Mouse (Mus musculus): ENCODE results near the gene Adamts7. TPM values are rescaled to one million over a fixed set of nuclear protein-coding genes. Genes with fewer than 3 reads are reported as not detected.

Adamts7 gene
- total RNA-seq, 2 experiments from 2014 or later, result 1.0 to 1.5 TPM

DNA sequence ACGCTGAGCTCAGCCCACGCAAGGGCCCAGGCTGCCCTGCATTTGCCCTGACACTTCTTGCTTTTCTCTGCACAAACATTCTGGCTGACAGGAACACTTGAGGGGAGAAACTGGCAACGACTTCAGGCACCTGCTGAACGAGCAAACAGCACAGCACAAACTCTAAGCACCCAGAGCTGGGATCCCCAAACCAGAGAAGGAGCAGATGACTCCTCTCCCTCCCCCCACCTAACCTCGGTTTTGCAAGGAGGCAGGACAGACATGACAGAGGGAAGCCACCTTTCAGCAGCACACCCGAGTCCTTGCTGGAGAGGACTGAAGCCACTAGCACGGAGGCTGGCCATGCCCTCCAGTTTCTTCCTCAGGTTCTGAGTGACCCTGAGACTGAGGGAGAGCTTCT lies 84.4 kb downstream of the Adamts7 start:
- intact Hi-C loops (cut with DNase I), result no loop called here
- DNase-seq (ENCODE audit: low spot score in 2 of 2), result no peak

DNA sequence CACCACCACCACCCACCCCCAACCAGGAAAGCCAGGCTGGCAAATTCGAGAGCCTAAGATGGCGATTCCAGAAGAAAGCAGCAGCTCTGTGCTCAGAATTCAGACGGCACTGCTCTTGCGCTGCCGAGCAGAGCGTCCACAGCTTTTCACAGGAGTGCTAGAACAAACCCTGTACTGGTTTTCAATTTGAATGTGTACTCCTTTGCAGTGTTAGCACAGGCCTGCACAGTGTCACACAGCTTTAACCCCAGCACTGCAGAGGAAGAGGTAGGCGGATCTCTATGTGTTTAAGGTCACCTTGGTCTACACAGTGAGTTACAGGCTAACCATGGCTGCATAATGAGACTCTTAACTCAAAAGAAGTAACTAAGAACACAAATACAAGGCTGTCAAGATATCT lies 85.5 kb downstream of the Adamts7 start:
- intact Hi-C loops (cut with DNase I), result no loop called here
- DNase-seq (ENCODE audit: low spot score in 2 of 2), result no peak

DNA sequence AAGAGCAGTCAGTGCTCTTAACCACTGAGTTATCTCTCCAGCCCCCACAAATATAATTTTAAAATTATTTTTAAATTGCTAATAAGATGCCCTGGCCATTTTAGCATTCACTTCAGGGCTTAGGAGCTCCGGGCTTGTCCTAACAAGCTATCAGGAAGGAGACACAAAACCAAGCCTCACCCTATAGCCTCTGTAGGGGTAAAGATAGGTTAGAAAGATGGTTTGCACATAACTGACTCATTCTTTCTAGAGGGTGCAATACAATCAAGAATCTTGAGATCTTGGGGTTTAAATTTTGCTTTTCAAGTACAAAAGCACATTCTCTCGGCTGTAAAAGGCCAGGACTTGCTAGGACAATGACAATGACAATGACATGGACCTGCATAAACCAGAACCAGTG lies 86.2 kb downstream of the Adamts7 start:
- intact Hi-C loops (cut with DNase I), result no loop called here
- DNase-seq (ENCODE audit: low spot score in 2 of 2), result no peak

DNA sequence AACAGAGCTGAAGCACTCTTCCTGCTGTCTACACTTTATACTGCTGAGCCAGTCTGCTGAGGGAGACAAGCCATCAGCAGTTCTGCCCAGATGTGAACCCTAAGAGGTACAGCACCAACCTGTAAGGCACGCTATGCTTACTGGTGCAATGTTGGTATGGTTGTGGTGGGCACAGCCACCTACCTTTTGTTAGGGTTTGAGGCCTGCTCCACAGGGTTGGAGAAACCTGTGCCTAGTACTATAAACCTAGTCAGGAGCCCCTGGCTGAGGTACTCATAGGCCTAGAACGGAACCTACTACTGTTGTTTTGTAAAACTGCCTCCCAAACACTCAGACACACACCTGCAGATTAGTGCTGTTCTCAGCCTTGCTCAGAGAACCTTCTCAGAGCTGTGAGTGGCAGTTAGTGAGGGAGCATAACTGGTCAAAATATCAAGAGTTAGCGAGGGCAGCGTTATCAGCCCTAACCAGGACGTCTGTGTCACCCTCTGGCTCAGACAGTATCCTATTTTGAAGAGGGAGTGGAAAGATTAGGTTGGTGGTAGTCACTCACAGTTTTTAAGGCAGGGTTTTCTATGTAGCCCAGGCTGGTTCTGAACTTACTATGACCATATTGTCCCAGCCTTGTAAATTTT lies 87.4 kb downstream of the Adamts7 start:
- intact Hi-C loops (cut with DNase I), result no loop called here
- no peak for DNase-seq (ENCODE audit: low spot score in 2 of 2)

DNA sequence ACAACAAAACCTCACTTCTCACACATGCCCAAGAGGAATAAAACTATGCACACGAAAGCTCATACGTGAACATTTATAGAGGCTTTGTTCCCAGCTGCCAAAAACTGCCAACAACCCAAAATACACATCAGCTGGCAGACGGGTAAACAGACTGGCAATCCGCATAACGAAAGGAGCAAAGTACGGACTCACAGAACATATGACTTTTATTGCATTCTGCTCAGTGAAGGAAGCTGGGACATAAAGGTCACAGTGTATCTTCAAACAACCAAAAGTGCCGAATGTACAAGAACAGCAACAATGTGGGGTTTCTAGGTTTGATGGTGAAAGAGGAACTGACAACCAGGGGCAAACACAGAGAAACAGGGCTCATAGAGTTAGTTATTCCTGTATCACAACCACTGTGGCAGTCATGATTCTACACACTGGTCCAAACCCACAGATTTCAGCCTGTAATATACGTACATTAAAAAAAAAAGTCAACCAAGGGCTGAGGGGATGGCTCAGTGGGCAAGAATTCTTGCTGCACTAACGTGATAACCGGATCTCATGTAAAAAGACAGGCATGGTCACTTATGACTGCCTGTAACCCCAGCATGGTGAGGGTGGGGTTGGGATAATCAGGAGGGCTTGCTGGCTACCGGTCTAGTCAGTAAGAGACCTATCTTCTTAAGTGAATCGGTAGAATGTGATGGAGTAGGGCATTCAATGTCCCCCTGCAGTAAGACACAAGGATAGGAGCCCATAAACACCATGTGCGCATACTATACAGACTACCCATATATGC lies 88.3 kb downstream of the Adamts7 start:
- intact Hi-C loops (cut with DNase I), result no loop called here

DNA sequence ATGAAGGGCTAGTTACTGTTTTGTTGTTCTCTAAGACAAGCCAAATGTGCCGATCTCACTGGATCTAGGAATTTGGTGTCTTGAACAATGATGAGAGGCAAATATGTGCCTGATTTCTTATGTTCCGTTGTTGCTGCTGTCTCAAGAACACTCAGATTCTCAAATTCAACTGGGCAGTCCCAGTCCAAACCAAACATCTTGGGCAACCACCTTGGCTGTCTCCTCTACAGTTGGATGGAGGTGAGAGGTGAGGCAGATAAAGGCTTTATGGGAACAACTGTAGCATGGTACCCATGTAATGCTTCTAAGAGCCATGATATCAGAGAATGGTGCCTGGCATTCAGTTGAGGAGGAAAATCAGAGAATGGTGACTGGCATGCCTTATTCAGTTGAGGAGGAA lies 90.3 kb downstream of the Adamts7 start:
- intact Hi-C loops (cut with DNase I), result no loop called here
- DNase-seq (ENCODE audit: low spot score in 2 of 2), result no peak

More for the DNA sequence above, 88.3 kb downstream of the Adamts7 start:
- peak in 1 of 2 experiments; percentile 48 for DNase-seq (ENCODE audit: low spot score in 2 of 2)

DNA sequence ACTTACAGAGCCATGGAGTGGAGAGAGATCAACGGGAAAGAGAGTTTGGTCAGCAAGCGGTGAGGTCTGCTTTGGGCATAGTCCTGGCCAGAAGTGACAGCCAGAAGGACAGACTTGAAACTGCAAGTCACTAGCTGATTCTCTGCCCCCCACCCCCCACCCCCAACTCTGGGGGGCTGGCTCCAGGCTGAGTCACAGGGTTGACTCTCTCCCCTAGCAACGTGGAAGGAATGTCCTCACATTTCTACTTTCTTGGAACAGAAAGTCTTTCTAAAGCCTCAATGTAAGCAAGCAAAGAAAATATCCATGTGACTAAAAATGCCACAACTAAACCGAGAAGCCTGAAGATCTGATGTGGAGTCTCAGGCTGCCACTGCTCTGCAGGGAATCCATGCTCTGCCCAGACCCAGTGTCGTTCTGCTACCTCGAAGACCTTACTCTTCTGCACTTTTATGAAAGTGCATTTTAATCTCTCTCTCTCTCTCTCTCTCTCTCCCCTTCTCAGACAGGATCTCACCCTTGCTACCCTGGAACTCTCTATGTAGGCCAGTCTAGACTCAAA lies 93.1 kb downstream of the Adamts7 start:
- intact Hi-C loops (cut with DNase I), result no loop called here
- no peak for DNase-seq (ENCODE audit: low spot score in 2 of 2)

DNA sequence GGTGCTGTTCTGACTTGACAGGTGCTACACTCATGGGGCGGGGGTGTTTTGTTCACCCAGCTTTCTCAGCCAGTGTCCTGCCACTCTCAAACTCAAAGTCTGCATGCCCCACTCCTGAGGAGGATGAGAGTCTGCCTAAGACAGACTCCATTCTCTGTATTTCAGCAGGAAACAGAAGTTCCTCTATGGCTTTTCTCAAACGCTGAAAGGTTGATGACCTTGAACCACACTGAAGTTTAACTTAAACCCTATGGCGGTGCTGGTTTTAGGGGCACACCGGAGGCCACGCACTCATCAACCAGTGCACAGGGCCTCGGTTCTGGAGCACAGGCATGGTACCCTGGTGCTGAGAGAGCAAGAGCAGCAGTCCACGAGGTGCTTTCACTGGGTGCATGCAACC lies 94.4 kb downstream of the Adamts7 start:
- intact Hi-C loops (cut with DNase I), result no loop called here

More for the DNA sequence above, 94.4 kb downstream of the Adamts7 start:
- no peak for DNase-seq (ENCODE audit: low spot score in 2 of 2)

Other genes with a start within 250 kb of the Adamts7 start
- gene Ctsh, start 108.9 kb upstream of the Adamts7 start, total RNA-seq (2021), result 10 to 100 TPM; 22.4 to 27.7 TPM
- 100 to 1,000 TPM; 376 to 382 TPM for gene Morf4l1, start 48.3 kb upstream of the Adamts7 start, total RNA-seq (2021)
- 10 to 100 TPM in 1 of 2 experiments, 1 to 10 TPM in 1; 9.2 to 15.6 TPM for gene Tbc1d2b, start 107.7 kb downstream of the Adamts7 start, total RNA-seq (2021)